Mouse (Mus musculus): ENCODE results near the gene Ptpn9.

The Ptpn9 gene

GRCm38 (mm10) chr9:57017631-57018030 is 22.9 kb downstream of the Ptpn9 start:
- no peak for DNase-seq

- no peak for DNase-seq
Measured at GRCm38 (mm10) chr9:57031756-57032155, 37.0 kb downstream of the Ptpn9 start.

GRCm38 (mm10) chr9:57056237-57056636 is 61.5 kb downstream of the Ptpn9 start:
- DNase-seq = peak; percentile 73 to 75

GRCm38 (mm10) chr9:57064164-57064563 is 69.4 kb downstream of the Ptpn9 start:
- no peak for DNase-seq

GRCm38 (mm10) chr9:57068266-57068665 is 73.5 kb downstream of the Ptpn9 start:
- DNase-seq = no peak

GRCm38 (mm10) chr9:57070262-57070661 is 75.5 kb downstream of the Ptpn9 start:
- DNase-seq = no peak

- no peak for DNase-seq
Measured at GRCm38 (mm10) chr9:57070800-57071545, 76.2 kb downstream of the Ptpn9 start.

GRCm38 (mm10) chr9:57071801-57072351 is 77.2 kb downstream of the Ptpn9 start, which contains the start of gene Sin3a:
TSS of gene Sin3a (plus strand) at chr9:57072040.
- peak; percentile 65 to 78 for DNase-seq

GRCm38 (mm10) chr9:57072526-57072988 is 77.8 kb downstream of the Ptpn9 start:
- no peak for DNase-seq

GRCm38 (mm10) chr9:57072989-57073789 is 78.5 kb downstream of the Ptpn9 start:
- peak; percentile 90 to 98 for DNase-seq

- DNase-seq = no peak
Measured at GRCm38 (mm10) chr9:57073790-57074094, 79.0 kb downstream of the Ptpn9 start.

- DNase-seq = peak; percentile 31 to 35
Measured at GRCm38 (mm10) chr9:57074171-57074821, 79.6 kb downstream of the Ptpn9 start.

GRCm38 (mm10) chr9:57074822-57075603 is 80.3 kb downstream of the Ptpn9 start:
- DNase-seq = peak; percentile 72 to 82

GRCm38 (mm10) chr9:57075681-57076381 is 81.1 kb downstream of the Ptpn9 start:
- DNase-seq = peak; percentile 98 to 100

GRCm38 (mm10) chr9:57076701-57077660 is 82.3 kb downstream of the Ptpn9 start:
- peak; percentile 88 to 90 for DNase-seq

GRCm38 (mm10) chr9:57082236-57082635 is 87.5 kb downstream of the Ptpn9 start:
- no peak for DNase-seq
